ENCODE assay signal across 8 mouse cellular contexts in genomic region chr2:143914760-143915599, GRCm38 (mm10). TPM values are rescaled to one million over a fixed set of nuclear protein-coding genes. Genes with fewer than 3 reads are reported as not detected.
DNase-seq lines count a peak whose midpoint lies in the region; ATAC-seq and TF ChIP-seq lines count a peak whose summit lies in the region.

TSS of gene Dstn (plus strand) at chr2:143915320.

- peak within 1 kb of the TSS; percentile 90 for H3K9ac ChIP-seq in ES-E14 (ENCODE audit: insufficient read depth, low read depth, low read length, poor library complexity, severe bottlenecking)
- peak within 1 kb of the TSS; percentile 84 for H3K9ac ChIP-seq in forebrain, embryonic 16.5 days (replicated peaks; ENCODE audit: low read depth, low read length)
- H3K9ac ChIP-seq in lung, embryonic 14.5 days = peak within 1 kb of the TSS; percentile 91

- intact Hi-C loops in heart, postnatal 36 days (cut with DNase I) = loop anchor here (2.0 to 5.0 kb wide), 6 partner anchors 38 to 357 kb away; partner anchors contain the start of genes Mgme1, Rrbp1 and Snx5

- DNase-seq in ES-E14 (ENCODE audit: low read depth, low spot score) = peak; percentile 96
- DNase-seq in cerebellum, adult 11-12 months = peak; percentile 97
- DNase-seq in heart, postnatal 36 days = peak; percentile 99
- peak; percentile 95 to 96 for DNase-seq in layer of hippocampus, adult 2 months (ENCODE audit: low spot score in 2 of 2)
- peak; percentile 98 for DNase-seq in lung, embryonic 14.5 days
- DNase-seq in thymus, adult 2 months = peak; percentile 94

- H3K27me3 ChIP-seq in forebrain, embryonic 16.5 days (replicated peaks; ENCODE audit: control insufficient read depth, insufficient read depth, low read length) = no peaks in the 10 kb centered on the region
- H3K27me3 ChIP-seq in lung, embryonic 14.5 days (ENCODE audit: insufficient read depth, low read length) = no peaks in the 10 kb centered on the region
- H3K27me3 ChIP-seq in thymus, adult 2 months (ENCODE audit: control insufficient read depth, insufficient read depth, low read length) = peaks cover 5% of the 10 kb centered on the region; the same call in 1 of the 2 replicates

- WGBS in forebrain, embryonic 16.5 days = under 1% methylated on average over 69 of the region's 71 CpGs
- WGBS in lung, embryonic 14.5 days = under 1% methylated on average over 66 of the region's 71 CpGs
- under 1% methylated on average over 71 of the region's 71 CpGs for WGBS in olfactory bulb, adult 2 months
- WGBS in thymus, adult 2 months = under 1% methylated on average over 71 of the region's 71 CpGs

- no peaks in the 10 kb centered on the region for H3K9me3 ChIP-seq in ES-E14 (ENCODE audit: control insufficient read depth, insufficient read depth, low read depth, low read length)
- no peaks in the 10 kb centered on the region for H3K9me3 ChIP-seq in forebrain, embryonic 16.5 days (ENCODE audit: control insufficient read depth, low read length)
- no peaks in the 10 kb centered on the region for H3K9me3 ChIP-seq in lung, embryonic 14.5 days (ENCODE audit: low read depth, low read length)

- peak within 1 kb of the TSS; percentile 85 to 86 for H3K4me3 ChIP-seq in ES-E14 (ENCODE audit: insufficient read depth in 1 of 2, low read depth in 1 of 2, low read length in 2 of 2, poor library complexity in 1 of 2, severe bottlenecking in 1 of 2)
- H3K4me3 ChIP-seq in forebrain, embryonic 16.5 days (replicated peaks; ENCODE audit: low read length) = peak within 1 kb of the TSS; percentile 80
- H3K4me3 ChIP-seq in layer of hippocampus, adult 2 months = peak within 1 kb of the TSS; percentile 75
- H3K4me3 ChIP-seq in lung, embryonic 14.5 days (ENCODE audit: low read depth, low read length) = peak within 1 kb of the TSS; percentile 82
- H3K4me3 ChIP-seq in olfactory bulb, adult 2 months (ENCODE audit: insufficient read depth, low read depth, low read length) = peak within 1 kb of the TSS; percentile 91
- peak within 1 kb of the TSS; percentile 70 for H3K4me3 ChIP-seq in thymus, adult 2 months (ENCODE audit: control insufficient read depth, insufficient read depth, low read length)

- peaks cover 2% of the 10 kb centered on the region; the same call in 1 of the 2 replicates for H3K36me3 ChIP-seq in ES-E14 (ENCODE audit: control insufficient read depth, insufficient read depth, low read length, poor library complexity, severe bottlenecking)
- no peaks in the 10 kb centered on the region for H3K36me3 ChIP-seq in forebrain, embryonic 16.5 days (ENCODE audit: control insufficient read depth, insufficient read depth)
- no peaks in the 10 kb centered on the region for H3K36me3 ChIP-seq in lung, embryonic 14.5 days (ENCODE audit: insufficient read depth)
- no peaks in the 10 kb centered on the region for H3K36me3 ChIP-seq in thymus, adult 2 months (ENCODE audit: control insufficient read depth, insufficient read depth, low read length)

- H3K4me1 ChIP-seq in ES-E14 (ENCODE audit: control insufficient read depth in 2 of 2, insufficient read depth in 2 of 2, low read length in 2 of 2, poor library complexity in 1 of 2) = peaks cover 2 to 8% of the 10 kb centered on the region in 2 experiments; a peak in 3 of 4 replicates
- peaks cover 20% of the 10 kb centered on the region for H3K4me1 ChIP-seq in forebrain, embryonic 16.5 days (replicated peaks; ENCODE audit: control insufficient read depth, insufficient read depth, low read length)
- H3K4me1 ChIP-seq in lung, embryonic 14.5 days (ENCODE audit: insufficient read depth) = peaks cover 13% of the 10 kb centered on the region
- 0 out of 2 replicates have a peak, but pooled peaks cover 2% of the 10 kb centered on the region for H3K4me1 ChIP-seq in olfactory bulb, adult 2 months (ENCODE audit: control insufficient read depth, insufficient read depth, low read length)
- peaks cover 11% of the 10 kb centered on the region for H3K4me1 ChIP-seq in thymus, adult 2 months (replicated peaks; ENCODE audit: control insufficient read depth, insufficient read depth, low read length)

- ATAC-seq in forebrain, embryonic 16.5 days = peak; percentile 95
- ATAC-seq in lung, embryonic 14.5 days (ENCODE audit: insufficient read depth) = peak; percentile 99

- no peak for TF ChIP-seq CTCF in layer of hippocampus, adult 2 months (conservative IDR thresholded peaks at IDR 0.05)
- no peak for TF ChIP-seq CTCF in lung, embryonic 14.5 days (IDR thresholded peaks at IDR 0.05; ENCODE audit: low read depth)
- TF ChIP-seq CTCF in olfactory bulb, adult 2 months (IDR thresholded peaks at IDR 0.05; ENCODE audit: insufficient read depth, low read depth, low read length) = no peak
- no peak for TF ChIP-seq CTCF in thymus, adult 2 months (IDR thresholded peaks at IDR 0.05; ENCODE audit: borderline replicate concordance, control insufficient read depth, extremely low read depth, insufficient read depth, low read length, poor library complexity)

- TF ChIP-seq POLR2A in olfactory bulb, adult 2 months (IDR thresholded peaks at IDR 0.05; ENCODE audit: insufficient read depth, low read depth, low read length) = peak; percentile 95
- peak; percentile 50; the same call in 1 of the 2 replicates for TF ChIP-seq POLR2A in thymus, adult 2 months (IDR thresholded peaks at IDR 0.05; ENCODE audit: control insufficient read depth, extremely low read depth, insufficient read depth, low read length, poor library complexity)

- in situ Hi-C loops in ES-E14 (cut with MboI; ENCODE audit: low sequenced_read_pairs in 2 of 2, unreplicated experiment in 2 of 2) = no loop called here

- peak within 1 kb of the TSS; percentile 91 for H3K4me2 ChIP-seq in forebrain, embryonic 16.5 days (ENCODE audit: low read length)
- peak within 1 kb of the TSS; percentile 64 for H3K4me2 ChIP-seq in lung, embryonic 14.5 days

- peak within 1 kb of the TSS; percentile 94 for H3K27ac ChIP-seq in ES-E14 (ENCODE audit: insufficient read depth, low read depth, low read length, poor library complexity, severe bottlenecking)
- H3K27ac ChIP-seq in forebrain, embryonic 16.5 days (ENCODE audit: low read length) = peak within 1 kb of the TSS; percentile 97
- H3K27ac ChIP-seq in layer of hippocampus, adult 2 months = peak within 1 kb of the TSS; percentile 97
- peak within 1 kb of the TSS; percentile 99 for H3K27ac ChIP-seq in lung, embryonic 14.5 days (ENCODE audit: low read depth)
- H3K27ac ChIP-seq in olfactory bulb, adult 2 months (ENCODE audit: insufficient read depth, low read depth, low read length) = peak within 1 kb of the TSS; percentile 77
- peak within 1 kb of the TSS; percentile 11; the same call in 1 of the 2 replicates for H3K27ac ChIP-seq in thymus, adult 2 months (ENCODE audit: control insufficient read depth, insufficient read depth, low read length)

TF ChIP-seq in ES-E14, 5 proteins besides CTCF, POLR2A, EP300 and RAD21:
- TF ChIP-seq ZC3H11A (IDR thresholded peaks at IDR 0.05; ENCODE audit: borderline replicate concordance, low read depth, low read length) = no peak
- TF ChIP-seq CHD2 (IDR thresholded peaks at IDR 0.05; ENCODE audit: low read depth, low read length) = peak; percentile 39; the same call in 1 of the 2 replicates
- peak; percentile 87 for TF ChIP-seq ZNF384 (IDR thresholded peaks at IDR 0.05; ENCODE audit: low read depth, low read length)
- TF ChIP-seq MAFK (IDR thresholded peaks at IDR 0.05; ENCODE audit: insufficient read depth, low read depth, low read length) = peak; percentile 85
- TF ChIP-seq HCFC1 (IDR thresholded peaks at IDR 0.05; ENCODE audit: borderline replicate concordance, insufficient read depth, low read length) = no peak

RNA-seq across cellular contexts. Expression of gene Dstn, which starts in this region (rescaled TPM):
- total RNA-seq in ES-E14 (2012; rRNA removed) = 272 and 391 TPM in 2 replicates
- 428 and 455 TPM in 2 replicates for polyA plus RNA-seq in forebrain, embryonic 16.5 days (2015; fragmentation: Nextera tagmentation; extraction: Ambion mirVana)
- 100 to 1,000 TPM; 196 to 202 TPM for total RNA-seq in heart, postnatal 36 days (2021)
- 100 to 1,000 TPM; 188 to 189 TPM for total RNA-seq in layer of hippocampus, adult 2 months (2021)
- 473 and 523 TPM in 2 replicates for polyA plus RNA-seq in lung, embryonic 14.5 days (2014; fragmentation: Nextera tagmentation; extraction: Ambion mirVana)
- not detected in 2 replicates for polyA plus RNA-seq in olfactory bulb, adult 2 months (2012; ENCODE audit: insufficient read depth, insufficient read length, low replicate concordance, missing spikeins)
- 13.9 and 15.6 TPM in 2 replicates for polyA plus RNA-seq in thymus, adult 2 months (2012; rRNA removed)

Comparison
In these comparisons a context has a peak if more than half of its experiments do, and no peak if none do; other contexts are left out.
1. Peak in every context shown above with its lines: DNase-seq, ATAC-seq, H3K4me3 ChIP-seq and H3K27ac ChIP-seq.
2. H3K27ac ChIP-seq: peak in every context shown above with its lines; median percentile 99 in lung, embryonic 14.5 days; 97 in forebrain, embryonic 16.5 days; 97 in layer of hippocampus, adult 2 months; 94 in ES-E14; 77 in olfactory bulb, adult 2 months; 11 in thymus, adult 2 months.